Mouse (Mus musculus) 3134 (cell line): ENCODE data around the gene Gzf1.

Experiments used
- DNase-seq: peaks from one replicate; pipeline ENCODE4 v3.0.0-alpha.2; 2011; ENCODE audit warnings: low spot score; ENCODE audit not compliant: insufficient read length; ENCODE audit errors: extremely low read depth

The Gzf1 gene

DNA sequence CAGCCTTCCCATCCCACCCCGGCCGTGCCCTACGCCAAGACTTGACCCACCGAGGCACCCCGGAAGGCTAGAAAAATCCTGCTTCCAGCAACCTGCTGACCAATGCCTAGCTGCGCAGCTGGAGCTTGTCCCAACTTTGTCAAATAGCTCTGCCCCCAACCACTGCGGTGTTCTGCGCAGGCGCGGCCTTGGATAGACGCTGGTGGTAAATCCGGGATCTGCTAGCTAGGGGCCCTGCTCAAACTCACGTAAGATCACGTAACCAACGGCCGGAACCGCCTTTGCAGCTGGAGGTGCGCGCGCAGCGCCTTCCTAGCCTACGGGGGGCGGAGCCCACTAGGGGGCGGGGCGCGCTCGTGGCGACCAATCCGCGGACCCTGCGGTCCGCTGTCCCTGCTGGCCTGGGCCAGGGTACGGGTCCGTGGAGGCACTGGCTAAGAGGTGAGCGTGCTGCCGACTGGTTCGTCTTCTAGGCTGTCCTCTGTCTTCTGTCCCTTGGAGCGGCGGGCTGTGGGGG lies at the start of gene Gzf1:
Gene Gzf1 (plus strand): TSS at position 249 of the 517 bp plus-strand sequence.
- peak; percentile 100 for DNase-seq

DNA sequence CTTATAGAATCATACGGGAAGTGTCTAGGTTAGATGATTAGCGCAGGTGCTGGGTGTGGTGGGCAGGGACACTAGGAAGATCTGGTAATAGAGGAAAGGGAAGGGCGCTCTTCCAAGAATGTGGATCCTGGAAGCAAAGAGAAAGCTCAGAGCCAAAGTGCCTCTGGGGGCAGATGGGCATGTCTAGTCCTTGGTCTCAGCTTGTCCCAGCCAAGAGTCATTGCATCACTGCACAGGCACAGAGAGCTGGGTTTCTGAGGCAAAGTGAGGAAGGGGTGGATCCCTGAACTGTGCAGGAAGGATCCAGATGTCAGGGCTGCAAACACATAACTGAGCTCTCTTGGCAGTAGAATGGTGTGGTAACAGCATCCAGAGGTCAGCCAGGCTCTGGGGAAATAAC lies 49.2 kb upstream of the Gzf1 start:
- DNase-seq, result no peak

DNA sequence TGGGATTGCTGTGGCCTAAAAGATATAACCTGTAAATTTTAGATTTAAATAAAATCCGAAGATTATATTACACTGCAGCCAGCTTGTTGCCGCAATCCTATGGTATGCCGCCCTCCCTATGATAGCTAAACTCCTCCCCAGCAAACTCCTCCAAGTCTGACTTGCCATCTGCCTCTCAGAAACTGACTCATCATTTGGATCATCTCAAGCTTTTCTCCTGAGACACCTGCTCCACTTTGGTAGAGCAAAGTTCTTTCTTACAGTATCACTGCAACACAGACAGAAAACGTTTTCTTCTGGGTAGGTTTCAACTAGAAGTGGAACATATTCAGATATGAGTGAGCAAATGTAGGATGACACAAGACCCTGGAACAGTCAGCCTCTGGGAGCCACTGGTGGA lies 46.4 kb upstream of the Gzf1 start:
- DNase-seq, result no peak

DNA sequence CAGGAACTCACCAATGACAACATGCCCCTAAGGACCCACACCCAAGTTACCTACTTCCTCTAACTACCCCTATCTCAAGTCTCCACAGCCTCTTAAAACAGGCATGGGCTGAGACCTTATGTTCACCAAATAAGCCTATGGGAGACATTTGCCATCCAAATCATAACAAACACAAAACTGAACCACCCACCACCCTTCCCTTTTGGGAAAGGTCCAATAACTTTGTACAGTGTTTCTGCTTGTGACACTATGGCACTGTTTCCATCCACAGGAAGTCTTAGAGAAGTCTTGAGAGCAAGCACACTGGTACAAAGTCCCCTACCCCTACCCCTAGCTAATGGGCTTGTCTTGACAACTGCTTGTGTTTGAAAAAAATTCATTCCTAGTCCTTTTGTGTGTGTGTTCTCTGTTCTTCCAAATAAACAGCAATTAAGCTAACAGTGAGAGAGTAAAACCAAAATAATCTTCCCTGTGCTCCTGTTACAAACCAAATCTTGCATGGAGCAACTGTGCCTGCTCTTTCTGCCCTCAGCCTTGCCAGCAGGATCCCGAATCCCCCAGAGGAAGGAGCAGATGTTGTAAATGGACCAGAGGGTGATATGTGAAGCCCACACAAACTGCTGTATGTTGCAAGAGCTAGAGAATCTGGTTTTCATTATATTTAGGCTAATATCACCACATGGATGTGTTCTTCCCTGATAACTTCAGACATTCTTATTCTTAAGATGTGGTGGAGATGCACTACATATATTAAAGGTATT lies 38.0 kb upstream of the Gzf1 start:
- DNase-seq, result no peak

DNA sequence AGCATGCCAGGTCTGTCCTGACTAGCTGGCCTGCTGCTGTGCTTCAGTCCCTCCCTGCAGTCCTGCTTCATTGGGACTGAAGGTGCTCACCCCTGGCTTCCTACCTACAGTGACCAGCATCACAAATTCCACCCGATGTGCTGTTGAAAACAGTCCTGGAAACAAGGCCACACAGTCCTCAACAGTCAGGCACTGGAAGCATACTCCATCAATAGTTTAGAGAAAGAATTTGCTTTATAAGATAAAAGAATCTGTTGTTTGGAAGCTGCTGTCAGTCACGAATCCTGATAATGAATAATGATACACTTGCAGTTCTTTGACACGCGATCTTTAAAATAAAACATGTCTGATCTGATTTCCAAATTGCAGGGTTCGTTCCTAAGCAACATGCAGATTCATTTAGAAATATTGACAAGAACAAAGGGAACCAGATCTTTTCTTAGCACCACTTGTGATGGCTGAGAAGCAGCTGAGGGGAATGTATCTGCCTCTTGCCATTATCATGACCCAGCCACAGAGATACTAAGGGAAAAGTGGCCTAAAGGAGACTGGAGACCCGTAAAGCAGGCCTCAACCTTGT lies 36.3 kb upstream of the Gzf1 start:
- DNase-seq, result no peak

DNA sequence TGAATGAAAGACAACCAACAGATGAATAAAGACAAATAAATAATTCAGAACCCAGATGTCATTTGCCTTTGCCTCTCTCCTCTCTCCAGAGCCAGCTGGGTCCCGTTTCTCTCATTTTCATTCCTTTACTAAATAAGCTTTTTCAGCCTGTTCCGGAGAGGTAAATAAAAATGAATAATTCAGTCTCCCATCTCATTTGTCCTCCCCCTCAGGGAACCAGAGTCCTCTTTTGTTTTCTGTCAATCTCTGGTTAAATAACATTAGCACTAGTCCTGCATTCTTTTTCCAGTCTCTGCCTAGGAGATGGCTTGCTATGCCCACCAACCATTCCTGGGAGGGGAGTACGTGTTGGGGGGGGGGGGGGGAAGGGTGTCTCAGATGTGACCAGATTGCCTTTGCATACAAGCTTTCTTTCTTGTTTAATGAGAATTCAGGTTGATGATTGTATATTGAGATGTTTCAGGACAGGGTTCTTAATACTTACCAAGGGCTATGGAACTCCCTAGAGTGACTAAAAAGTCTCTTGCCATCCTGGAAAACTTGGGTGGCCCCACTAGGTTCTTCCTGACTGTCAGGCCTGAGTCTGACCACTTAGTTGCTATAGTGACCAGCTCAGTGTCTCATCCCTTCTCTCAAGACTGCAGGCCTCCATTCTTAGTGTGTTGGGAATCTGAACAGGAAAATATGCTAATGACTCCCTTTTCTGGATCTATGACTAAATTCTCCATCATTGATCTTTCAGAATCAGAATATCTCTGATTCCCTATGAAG lies 30.1 kb upstream of the Gzf1 start:
- DNase-seq, result no peak

DNA sequence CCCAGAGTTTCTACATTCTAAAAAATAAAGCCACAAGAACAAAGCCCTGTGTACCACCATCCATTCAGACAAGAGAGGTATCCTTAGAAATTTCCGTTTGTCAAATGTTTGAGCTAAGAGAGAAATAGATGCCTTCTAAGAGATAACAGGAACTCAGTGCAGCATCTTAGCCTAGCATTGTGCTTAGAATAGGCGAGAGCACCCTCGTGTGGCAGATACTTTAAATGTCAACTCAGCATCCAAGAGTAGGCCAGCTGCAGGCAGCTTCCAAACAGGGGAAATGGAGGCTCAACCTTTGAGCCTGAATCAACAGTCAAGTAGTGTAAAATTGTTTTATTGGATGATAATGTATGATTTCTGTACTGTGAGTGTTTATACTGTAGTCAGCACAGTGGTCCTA lies 25.9 kb upstream of the Gzf1 start:
- no peak for DNase-seq

DNA sequence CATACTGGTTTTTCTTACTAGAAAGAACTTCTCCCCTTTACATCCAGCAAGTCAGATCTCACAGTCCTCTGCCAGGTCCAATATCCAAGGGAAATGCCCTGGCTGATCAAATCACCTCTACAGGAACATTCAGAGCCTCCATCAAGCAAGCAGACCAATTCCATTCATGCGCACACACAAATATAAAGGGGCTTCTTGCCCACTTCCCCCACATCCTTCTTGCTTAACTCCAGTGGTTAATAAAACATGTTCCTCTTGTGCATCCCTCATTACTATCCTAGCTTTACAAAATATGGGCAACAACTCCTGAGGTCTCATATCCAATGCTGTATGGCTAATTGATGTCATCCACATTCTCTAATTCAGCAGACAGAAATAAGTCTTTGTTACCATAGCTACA lies 17.4 kb upstream of the Gzf1 start:
- DNase-seq, result no peak

DNA sequence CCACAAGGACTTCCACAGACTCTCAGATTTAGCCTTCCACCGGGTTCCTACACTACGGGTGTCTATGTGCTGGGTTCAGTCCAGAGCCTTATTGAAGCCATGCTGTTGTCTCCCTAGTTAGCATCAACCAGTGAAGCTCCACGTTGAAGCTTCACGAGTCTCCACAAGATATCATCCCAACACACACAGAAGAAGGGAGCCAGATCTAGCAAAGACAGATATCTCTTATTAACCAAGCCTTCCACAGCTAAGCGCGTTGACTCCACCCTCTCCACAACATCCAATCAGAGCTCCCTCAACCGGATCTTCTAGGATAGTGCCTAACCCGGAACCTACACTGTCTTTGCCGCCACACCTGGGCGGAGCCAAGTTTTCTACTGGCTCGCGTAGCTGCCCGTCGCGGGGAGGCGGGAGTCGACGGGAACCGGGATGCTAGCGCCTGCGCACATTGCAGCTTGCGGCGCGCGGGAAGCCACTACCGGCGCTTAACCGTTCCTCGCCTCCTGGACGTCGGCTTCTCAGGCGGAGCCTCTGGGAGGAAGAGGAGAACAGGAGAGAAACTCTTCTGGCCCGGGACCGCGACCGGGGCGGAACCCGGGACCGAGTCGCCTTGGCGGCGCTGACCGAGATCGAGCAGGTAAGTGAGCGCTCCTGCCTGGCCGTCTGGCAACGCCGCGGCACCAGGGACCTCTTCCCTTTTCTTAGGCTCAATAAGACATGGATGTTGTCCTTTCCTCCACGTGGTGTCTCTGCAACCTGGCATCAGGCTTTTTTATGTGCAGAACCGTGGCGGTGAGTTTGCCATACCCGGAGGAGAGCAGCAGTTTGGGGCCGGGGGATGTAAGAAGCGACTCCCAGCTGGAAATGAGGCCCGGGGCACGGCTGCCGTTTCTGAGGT lies 8.4 kb upstream of the Gzf1 start, which contains the start of gene Nxt1:
Gene Nxt1 (plus strand): TSS at position 403 of the 898 bp plus-strand sequence.
- peak; percentile 99 for DNase-seq

DNA sequence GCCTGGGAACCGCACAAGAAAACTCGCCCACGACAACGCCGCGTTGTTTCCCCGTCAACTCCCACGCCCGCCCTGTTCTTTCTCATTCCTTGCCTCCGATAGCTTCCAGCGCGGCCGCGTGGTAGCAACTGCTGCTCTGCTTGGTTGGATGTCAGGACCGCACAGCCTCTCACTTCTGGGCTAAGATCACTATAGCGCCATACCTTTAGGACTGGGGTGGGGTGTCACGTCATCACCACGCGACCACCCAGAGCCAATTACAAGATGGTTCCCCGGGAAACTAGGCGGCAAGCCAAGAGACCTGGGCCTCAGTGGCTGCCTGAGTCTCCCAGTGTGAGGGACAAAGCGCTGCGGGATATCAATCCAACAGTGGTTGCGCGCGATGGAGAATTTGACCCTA lies 3.0 kb upstream of the Gzf1 start:
- DNase-seq, result peak; percentile 17

DNA sequence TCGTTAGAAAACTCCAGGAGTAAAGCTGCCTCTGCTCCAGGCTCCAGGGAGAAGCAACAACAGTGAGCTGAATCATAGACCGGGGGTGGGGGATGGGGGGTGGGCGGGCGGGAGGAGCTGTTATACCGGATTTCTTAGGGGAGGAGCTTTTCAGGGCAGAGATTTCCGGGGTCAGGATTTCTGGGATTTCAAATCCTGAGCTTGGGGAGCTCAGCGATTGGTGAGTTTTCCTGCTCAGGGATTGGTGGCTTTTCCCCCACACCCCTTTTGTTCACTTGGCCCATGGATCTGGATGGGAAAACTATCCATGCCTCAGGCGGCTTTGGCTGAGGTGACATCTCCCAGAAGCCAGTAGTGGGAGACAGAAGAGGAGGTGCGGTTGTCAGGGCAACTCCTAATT lies 1.5 kb upstream of the Gzf1 start:
- DNase-seq, result peak; percentile 67

DNA sequence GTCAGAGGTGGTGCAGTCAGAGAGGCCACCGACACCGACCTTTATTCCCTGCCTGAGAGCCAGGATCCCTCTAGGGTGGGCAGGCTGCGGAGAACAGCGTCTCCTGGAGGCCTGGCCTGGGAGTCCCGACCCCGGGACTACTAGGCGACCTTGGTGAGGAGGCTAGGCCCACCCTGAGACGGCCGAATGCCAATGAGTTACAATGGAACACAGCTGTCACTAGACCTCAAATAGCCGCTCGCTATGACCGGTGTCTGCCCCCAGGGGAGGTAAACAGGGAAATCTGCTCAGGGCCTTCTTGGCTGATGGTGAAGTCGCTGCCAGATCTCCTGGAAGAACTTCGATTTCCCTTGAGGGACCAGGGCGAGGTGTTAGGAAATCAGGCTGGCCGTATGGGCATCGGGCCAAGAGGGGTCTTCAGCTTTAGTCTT lies 653 bp downstream of the Gzf1 start:
- no peak for DNase-seq

DNA sequence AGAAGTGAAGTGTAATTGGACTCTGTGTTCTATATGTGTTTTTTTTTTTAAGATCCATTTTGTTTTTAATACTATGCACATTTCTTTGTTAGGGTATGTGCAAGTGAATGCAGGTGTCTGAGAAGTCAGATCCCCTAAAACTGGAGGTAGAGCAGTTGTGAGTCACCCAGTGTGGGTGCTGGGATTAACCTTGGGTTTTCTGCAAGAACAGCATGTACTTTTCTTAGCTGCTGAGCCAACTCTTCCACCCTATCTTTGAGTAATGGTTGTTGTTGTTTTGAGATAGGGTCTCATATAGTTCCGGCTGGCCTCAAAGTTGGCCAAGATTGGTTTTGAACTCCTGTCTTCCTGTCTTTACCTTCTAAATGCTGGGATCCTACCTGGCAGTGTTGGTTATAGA lies 2.2 kb downstream of the Gzf1 start:
- no peak for DNase-seq

DNA sequence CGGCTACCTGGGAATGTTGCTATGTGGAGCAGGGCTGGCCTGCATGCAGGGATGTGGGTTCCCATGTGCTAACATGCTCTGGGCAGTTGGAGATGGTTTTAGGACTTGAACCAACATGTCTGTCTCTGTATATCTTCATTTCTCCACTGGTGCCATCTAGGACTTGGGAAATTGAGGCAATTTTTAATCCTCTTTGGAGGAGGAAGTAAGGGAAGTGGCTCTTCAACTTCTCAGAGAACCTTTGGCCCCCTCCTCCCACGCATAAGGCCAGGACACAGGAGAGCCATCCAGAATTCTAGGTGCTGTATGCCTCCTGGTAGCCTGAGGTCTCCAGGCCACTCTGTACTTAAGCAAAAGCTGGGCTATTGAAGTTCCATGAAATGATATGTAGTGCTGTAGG lies 4.1 kb downstream of the Gzf1 start:
- DNase-seq, result no peak

DNA sequence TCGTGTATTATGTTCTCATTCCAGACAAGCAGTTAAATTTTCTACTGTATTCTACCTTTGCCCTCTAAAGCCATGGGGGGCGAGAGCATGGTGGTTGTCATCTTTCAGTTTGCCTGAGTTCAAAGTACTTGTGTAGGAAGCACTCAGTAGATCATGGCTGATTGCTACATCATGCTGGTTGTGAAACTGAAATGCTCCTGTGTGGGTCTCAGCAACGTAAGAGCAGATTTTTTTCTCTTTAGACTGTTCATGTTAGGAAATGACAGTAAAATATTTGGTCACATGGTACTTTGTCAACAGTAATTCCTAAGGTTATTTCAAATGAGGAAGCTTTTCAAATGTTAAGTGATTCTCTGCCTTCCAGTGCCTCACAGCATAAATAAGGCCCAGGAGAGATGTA lies 4.9 kb downstream of the Gzf1 start:
- DNase-seq, result no peak

DNA sequence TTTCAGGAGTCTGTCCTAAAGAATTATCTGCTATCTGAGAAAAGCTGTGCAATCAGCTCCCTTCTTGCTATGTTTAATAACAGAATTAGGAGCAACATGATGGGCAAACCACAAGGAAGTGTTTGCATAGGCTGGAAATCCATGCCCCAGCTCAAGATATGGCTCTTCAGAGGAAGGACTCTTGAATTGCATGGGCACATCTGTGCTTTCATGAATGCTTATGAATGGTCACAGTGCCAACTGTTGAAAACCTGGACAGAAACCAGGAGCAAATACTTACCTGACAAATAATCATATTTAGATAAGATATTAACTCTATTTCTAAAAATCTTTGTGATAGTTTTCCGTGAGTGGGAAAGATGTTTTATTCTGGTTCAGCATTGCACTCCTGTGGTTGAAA lies 6.0 kb downstream of the Gzf1 start:
- no peak for DNase-seq

DNA sequence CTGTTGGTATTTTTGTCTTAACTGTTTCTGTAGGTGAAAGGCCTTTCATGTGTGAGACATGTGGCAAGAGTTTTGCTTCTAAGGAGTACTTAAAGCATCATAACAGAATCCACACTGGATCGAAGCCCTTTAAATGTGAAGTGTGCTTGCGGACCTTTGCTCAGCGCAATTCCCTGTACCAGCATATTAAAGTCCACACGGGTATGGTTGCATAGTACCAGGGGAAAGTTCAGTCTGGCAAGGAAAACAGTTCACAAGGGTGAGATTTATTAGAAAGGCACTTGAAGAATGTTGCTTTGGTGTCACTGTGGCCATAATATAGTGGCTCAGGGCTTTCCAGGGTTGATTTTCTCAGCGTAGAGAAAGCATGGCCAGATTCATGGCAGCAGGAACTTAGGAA lies 7.1 kb downstream of the Gzf1 start:
- DNase-seq, result no peak

DNA sequence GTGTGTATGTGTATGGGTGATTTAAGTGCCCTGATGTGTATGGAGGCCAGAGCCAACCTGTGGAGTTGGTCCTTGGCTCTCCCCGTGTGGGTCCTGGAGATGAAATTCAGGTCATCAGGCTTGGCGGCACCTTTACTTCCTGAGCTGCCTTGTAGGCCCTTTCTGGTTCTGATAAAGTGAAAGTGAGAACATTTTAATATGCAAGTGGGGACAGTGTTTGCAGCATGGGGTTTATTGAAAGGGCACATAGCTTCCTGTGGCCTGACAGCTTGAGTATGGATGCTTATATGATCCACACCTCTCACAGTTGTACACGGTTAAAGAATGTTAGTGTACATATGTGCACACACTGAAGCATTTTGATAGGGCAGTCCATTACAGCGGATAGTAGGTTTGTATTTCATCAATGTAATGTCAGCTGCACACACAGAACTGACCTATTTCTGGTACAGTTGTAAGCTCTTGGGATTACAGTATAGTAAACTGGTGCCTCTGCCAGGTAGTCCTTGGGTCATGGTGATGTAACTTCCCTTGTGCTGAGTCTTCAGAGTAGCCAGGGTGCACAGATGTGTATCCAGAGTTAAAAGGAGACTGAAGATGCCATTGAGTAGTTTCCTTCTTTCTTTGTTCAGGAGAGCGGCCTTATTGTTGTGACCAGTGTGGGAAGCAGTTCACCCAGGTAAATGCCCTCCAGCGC lies 8.8 kb downstream of the Gzf1 start:
- DNase-seq, result no peak

DNA sequence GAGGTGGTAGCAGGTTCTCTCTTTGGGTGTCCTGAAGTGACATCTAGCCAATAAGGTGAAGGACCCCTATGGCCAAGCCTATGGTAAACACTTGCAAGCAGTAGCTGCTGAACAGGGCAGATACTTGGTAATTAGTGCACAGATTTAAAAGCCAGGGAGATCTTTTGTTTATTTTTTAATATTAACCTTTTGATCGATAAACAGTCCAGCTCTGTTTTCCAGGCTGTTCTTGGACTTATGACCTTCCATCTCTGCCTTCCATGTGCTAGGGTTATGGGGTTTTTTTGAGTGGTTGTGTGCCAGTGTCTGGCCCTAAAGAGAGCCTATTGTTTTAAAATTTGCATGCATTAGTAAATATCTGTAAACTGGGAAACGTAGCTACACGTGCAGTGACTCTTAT lies 9.5 kb downstream of the Gzf1 start:
- DNase-seq, result no peak

DNA sequence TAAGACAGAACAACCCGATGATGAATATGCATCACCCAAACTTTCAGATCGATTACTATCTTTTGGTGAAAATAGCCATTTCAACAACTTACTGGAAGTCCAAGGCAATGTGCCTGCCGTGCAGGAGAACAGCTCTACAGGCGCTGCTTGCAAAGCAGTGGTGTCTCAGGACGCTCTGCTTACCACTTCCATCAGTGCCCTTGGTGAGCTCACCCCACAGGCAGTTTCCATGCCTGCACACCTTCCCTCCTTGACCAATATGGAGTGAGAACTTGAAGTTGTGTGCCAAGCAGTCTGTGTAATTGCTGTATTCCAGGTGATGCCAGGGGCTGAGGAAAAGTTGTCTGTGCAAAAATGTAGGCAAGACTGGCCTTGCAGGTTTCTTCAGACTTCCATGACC lies 10.0 kb downstream of the Gzf1 start:
- no peak for DNase-seq
